Mouse (Mus musculus): ENCODE measurements around the gene Papln.

The Papln gene

GRCm38 (mm10) chr12:83763311-83764043 lies at the start of gene Papln:
TSS of gene Papln (plus strand) at chr12:83763634.
- in situ Hi-C loops (cut with MboI; ENCODE audit: unreplicated experiment in 2 of 2), result loop anchor here in 1 of 2 experiments (25.0 kb wide), 1 partner anchor 651 kb away; no protein-coding TSS in a partner anchor

DNA sequence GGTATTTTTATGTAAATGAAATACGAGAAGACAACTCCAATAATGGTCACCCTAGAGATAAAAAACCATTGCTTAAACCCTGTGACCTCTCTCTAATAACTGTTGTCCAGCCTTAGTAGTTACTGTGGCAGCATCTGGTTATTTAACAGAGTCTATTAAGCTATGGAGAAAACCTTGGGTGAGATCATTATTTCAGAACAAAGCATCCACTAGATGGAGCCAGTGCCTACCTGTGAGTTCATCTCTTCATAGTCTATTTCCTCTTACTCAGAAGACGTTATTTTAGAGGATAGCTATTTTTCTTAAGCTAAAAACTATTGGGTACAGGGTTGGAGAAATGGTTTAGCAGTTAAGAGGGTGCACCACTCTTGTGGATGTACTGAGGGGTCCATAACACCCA lies 49.7 kb upstream of the Papln start:
- in situ Hi-C loops (cut with MboI; ENCODE audit: unreplicated experiment in 2 of 2), result loop anchor here (5.0 to 25.0 kb wide), 5 partner anchors 54 to 549 kb away; partner anchors contain the start of genes Acot3 (in 1 of the 2), Acot4 (in 1 of the 2), Acot5 (in 1 of the 2) and Gm49366 (in 1 of the 2)

DNA sequence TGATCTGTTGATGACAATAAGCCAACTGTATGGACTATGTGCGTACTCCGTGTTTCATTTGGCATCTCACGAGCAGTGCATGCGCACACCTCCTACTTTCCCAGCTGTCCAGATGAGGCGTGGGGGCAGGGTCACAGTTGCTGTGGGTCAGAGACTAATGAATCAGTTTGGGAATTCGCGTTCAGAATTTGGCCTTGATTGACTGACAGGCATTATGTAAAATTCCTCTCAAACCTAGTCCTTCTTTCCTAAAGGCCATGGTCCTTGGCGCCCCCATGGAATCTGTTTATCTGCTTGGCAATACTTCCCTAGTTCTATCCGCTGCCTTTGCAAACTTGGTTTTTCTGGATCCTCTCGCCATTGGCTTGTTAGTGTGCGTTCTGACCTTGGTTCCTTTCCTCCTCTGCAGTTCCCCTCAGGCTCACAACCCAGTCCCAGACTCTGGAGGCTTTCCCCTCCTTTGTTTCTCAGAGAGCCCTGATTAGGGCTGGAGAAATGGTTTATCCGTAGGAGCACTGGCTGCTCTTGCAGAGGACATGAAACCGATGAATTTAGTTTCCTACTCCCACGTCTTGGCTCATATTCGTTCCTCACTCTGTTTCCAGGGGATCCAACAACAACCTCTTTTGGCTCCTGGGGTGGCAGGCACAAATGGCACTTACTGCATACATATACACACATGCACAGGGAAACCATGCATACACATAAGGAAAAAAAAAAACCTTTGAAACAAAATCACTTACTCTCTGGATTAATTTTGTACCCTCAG lies 46.8 kb upstream of the Papln start:
- in situ Hi-C loops (cut with MboI; ENCODE audit: unreplicated experiment in 2 of 2), result loop anchor here (5.0 to 25.0 kb wide), 4 partner anchors 51 to 546 kb away; partner anchors contain the start of genes Acot3 (in 1 of the 2), Acot4 (in 1 of the 2), Acot5 (in 1 of the 2) and Gm49366 (in 1 of the 2)

DNA sequence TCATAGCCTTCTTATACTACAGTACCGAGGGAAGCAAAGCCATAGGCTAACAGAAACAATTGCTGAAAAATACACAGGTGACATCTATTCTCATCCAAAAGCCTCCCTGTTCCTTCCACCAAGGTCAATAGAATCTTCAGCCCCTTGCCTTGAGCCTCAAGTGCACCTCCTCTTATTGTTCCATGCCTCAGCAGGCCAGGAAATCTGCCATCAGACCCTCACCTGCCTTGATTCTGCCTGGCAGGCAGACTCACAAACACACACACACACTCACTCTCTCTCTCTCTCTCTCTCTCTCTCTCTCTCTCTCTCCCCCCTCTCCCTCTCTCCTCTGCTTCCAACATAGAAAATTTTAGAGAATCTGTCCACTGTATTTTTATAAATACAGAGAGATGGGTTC lies 44.0 kb upstream of the Papln start:
- in situ Hi-C loops (cut with MboI; ENCODE audit: unreplicated experiment in 2 of 2), result loop anchor here (5.0 to 25.0 kb wide), 4 partner anchors 48 to 543 kb away; partner anchors contain the start of genes Acot3 (in 1 of the 2), Acot4 (in 1 of the 2), Acot5 (in 1 of the 2) and Gm49366 (in 1 of the 2)

DNA sequence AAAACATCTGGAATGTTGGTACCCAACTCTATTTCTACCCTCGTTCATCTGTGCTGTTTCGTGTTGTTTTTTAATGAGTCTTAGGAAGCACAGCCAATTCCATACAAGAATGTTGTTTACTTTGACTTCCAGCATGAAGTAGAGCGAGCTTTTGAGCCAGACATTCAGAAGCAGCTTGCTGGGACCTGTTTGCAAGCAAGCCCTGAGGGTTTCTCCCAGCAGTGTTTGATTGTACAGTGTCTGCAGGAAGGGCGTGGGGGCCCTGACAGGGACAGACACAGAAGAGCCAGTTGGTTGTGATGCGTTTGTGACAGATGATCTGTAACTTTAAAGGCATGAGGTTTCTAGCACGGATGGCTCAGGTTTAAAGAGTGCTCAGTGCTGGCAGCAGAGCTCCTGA lies 42.2 kb upstream of the Papln start:
- in situ Hi-C loops (cut with MboI; ENCODE audit: unreplicated experiment in 2 of 2), result loop anchor here (25.0 kb wide), 3 partner anchors 316 to 541 kb away; partner anchors contain the start of genes Acot3 (in 1 of the 2), Acot4 (in 1 of the 2), Acot5 (in 1 of the 2) and Gm49366 (in 1 of the 2)

- in situ Hi-C loops (cut with MboI; ENCODE audit: unreplicated experiment in 2 of 2), result loop anchor here (25.0 kb wide), 3 partner anchors 314 to 539 kb away; partner anchors contain the start of genes Acot3 (in 1 of the 2), Acot4 (in 1 of the 2), Acot5 (in 1 of the 2) and Gm49366 (in 1 of the 2)
Measured at GRCm38 (mm10) chr12:83723037-83723436, 40.4 kb upstream of the Papln start.

- in situ Hi-C loops (cut with MboI; ENCODE audit: unreplicated experiment in 2 of 2), result no loop called here
Measured at GRCm38 (mm10) chr12:83726510-83727308, 36.7 kb upstream of the Papln start.

GRCm38 (mm10) chr12:83732225-83732624 lies 31.2 kb upstream of the Papln start:
- in situ Hi-C loops (cut with MboI; ENCODE audit: unreplicated experiment in 2 of 2), result no loop called here

DNA sequence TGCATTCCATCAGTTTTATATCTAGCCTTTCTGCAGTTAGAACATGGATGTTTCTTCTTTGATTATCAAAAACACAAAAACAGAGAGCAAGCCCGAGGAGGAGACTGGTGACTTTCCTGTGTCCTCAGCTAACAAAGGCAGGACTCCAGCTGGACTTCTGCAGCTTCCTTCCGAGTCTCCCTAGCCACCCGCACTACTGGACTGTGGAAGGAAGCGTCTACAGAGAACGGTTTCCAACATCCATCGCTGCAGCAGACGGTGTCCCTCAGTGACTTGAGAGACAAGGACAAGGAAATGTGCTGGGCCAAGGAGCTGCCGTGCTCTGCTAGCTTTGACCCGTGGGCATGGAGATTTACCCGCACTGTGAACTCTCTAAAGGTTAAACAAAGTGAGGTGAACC lies 29.4 kb upstream of the Papln start:
- in situ Hi-C loops (cut with MboI; ENCODE audit: unreplicated experiment in 2 of 2), result no loop called here

GRCm38 (mm10) chr12:83736236-83736635 lies 27.2 kb upstream of the Papln start:
- in situ Hi-C loops (cut with MboI; ENCODE audit: unreplicated experiment in 2 of 2), result no loop called here

DNA sequence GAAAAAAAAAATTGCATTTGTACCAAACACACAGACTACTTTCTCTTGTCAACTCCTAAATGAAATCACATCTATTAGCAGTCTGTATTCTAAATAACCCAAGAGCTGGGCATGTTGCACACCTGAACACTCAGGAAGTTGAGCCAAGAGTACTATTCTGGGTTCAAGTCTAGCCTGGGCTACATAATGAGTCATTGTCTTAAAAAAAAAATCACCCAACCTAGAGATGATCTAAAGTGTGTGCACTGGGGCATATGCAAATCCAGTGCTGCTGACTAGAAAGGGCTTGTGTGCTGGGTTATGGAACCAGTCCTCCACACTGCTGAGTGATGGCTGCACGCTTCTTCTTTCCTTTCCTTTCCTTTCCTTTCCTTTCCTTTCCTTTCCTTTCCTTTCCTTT lies 24.8 kb upstream of the Papln start:
- in situ Hi-C loops (cut with MboI; ENCODE audit: unreplicated experiment in 2 of 2), result no loop called here

- in situ Hi-C loops (cut with MboI; ENCODE audit: unreplicated experiment in 2 of 2), result no loop called here
Measured at GRCm38 (mm10) chr12:83741722-83742121, 21.7 kb upstream of the Papln start.

GRCm38 (mm10) chr12:83742834-83743233 lies 20.6 kb upstream of the Papln start:
- in situ Hi-C loops (cut with MboI; ENCODE audit: unreplicated experiment in 2 of 2), result no loop called here

GRCm38 (mm10) chr12:83743712-83744111 lies 19.7 kb upstream of the Papln start:
- in situ Hi-C loops (cut with MboI; ENCODE audit: unreplicated experiment in 2 of 2), result no loop called here

DNA sequence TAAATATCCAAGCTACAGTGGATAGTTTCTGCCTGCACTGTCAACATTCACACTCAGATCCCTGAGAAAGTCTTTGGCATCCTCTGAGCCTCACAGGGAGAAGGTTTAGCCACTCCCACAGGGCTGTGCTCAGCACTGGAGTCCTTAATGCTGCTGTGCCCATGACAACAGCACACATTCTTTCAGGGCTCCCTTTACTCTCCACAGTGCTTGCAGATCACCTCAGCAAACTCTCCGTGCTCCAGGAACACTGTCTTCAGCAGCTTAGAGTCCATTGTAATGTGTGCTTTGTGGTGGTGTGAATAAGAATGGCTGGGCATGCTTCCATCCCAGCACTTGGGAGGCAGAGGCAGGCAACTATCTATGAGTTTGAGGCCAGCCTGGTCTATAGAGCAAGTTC lies 14.2 kb upstream of the Papln start:
- in situ Hi-C loops (cut with MboI; ENCODE audit: unreplicated experiment in 2 of 2), result no loop called here

- in situ Hi-C loops (cut with MboI; ENCODE audit: unreplicated experiment in 2 of 2), result loop anchor here in 1 of 2 experiments (25.0 kb wide), 1 partner anchor 640 kb away; no protein-coding TSS in a partner anchor
Measured at GRCm38 (mm10) chr12:83752495-83752894, 10.9 kb upstream of the Papln start.

GRCm38 (mm10) chr12:83758735-83759134 lies 4.7 kb upstream of the Papln start:
- in situ Hi-C loops (cut with MboI; ENCODE audit: unreplicated experiment in 2 of 2), result loop anchor here in 1 of 2 experiments (25.0 kb wide), 1 partner anchor 646 kb away; no protein-coding TSS in a partner anchor

DNA sequence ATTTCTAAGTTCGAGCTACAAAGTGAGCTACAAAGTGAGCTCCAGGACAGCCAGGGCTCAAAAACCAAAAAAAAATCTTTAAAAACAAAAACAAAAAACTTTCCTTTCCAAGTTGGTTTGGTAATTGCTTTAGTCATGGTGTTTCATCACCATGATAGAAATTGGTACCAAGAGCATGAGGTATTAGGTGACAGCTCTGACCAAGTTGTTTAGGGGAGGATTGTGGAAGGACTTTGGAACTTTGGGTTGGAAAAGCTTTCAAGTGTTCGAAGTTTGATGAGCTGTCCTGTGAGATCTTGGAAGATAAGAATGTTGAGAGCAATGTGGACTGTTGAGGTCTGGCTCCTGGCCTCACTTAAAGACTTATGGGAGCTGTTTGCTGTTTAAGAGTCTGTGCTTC lies 3.2 kb upstream of the Papln start:
- in situ Hi-C loops (cut with MboI; ENCODE audit: unreplicated experiment in 2 of 2), result loop anchor here in 1 of 2 experiments (25.0 kb wide), 1 partner anchor 648 kb away; no protein-coding TSS in a partner anchor

DNA sequence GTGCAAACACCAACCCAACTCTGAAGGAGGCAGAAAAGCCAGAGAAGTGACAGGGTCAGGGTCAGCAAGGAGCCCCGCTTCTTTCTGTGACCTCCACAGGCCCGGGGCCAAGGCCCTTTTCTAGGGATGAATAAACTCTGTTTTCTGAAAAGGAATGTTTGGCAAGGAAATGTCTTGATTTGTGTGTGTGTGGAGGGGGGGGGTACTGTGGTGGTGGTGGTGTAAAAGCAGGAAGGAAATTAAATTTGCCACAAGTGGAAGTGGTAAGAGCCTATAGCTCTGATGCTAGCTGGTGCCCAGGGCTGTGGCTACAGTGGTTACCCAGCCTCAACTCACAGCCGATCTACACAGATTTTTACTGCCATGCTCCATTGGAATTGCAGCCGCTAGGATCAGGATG lies 728 bp upstream of the Papln start:
- in situ Hi-C loops (cut with MboI; ENCODE audit: unreplicated experiment in 2 of 2), result loop anchor here in 1 of 2 experiments (25.0 kb wide), 1 partner anchor 650 kb away; no protein-coding TSS in a partner anchor

GRCm38 (mm10) chr12:83764044-83764365 lies 571 bp downstream of the Papln start:
- in situ Hi-C loops (cut with MboI; ENCODE audit: unreplicated experiment in 2 of 2), result loop anchor here in 1 of 2 experiments (25.0 kb wide), 1 partner anchor 652 kb away; no protein-coding TSS in a partner anchor

Measured in v-Abl transformed pro-B cells (cell line).